Mouse (Mus musculus): ENCODE results near the gene Lamc1. TPM values are rescaled to one million over a fixed set of nuclear protein-coding genes. Genes with fewer than 3 reads are reported as not detected.
A peak's percentile ranks its signal among the peaks of the same experiment; 100 is the strongest.
"Not testable (repeated sequence)": the region's sequence is repeated elsewhere in the genome, so short reads cannot be mapped to it uniquely, and the experiment has no call there.

The Lamc1 gene
- total RNA-seq, 2 experiments from 2014 or later, result 79.6 to 103 TPM

DNA sequence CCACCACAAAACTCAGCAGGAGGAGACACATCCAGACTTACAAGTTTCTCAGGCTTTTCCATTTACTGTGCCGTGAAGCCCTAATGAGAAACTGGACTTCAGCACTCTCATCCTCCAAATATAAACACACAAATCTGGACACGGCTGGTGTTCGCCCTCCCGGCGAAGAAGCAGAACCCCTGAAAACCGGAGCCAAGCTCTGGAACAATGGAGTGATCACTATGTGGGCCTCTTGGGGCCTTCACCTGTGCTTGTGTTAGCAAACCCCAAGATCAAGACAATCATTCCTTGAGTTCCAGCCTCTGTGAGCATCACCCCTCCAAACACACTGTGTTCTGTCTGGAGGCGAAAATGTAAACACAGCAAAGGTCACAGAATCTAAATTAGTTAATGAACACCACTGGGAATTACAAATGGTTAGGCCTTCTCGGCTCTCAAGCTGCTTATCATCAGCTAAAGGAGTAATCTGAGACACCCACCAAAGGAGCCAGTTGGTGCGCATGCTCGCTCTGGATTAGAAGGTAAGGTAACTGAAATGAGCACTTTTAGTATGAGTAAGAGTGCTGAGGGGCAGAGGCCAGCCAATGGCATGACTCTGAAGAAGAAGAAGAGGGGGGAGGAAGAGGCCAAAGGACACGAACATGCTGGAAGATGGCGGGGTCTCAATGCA is 24.9 kb downstream of the Lamc1 start:
- intact Hi-C loops (cut with DNase I), result no loop called here
- no peak for DNase-seq

GRCm38 (mm10) chr1:153305728-153306127 is 26.9 kb downstream of the Lamc1 start:
- DNase-seq; intact Hi-C loops (cut with DNase I): not testable (repeated sequence)

DNA sequence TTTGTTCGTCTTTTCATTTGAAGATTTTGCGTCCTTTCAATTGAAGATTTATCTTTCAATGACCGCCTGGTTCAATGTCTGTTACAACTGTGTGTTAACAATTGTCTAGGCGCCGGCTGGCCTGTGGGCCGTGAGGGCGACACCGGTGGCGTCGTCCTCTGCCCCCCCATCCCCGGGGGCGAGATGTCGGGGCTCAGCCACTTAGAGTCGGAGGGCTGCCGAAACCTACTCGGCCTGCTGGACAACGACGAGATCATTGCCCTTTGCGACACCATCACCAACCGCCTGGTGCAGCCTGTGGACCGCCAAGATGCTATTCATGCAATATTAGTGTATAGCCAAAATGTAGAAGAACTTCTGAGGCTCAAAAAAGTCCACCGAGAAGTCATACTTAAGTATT is 27.3 kb downstream of the Lamc1 start:
- intact Hi-C loops (cut with DNase I); DNase-seq: not testable (repeated sequence)

DNA sequence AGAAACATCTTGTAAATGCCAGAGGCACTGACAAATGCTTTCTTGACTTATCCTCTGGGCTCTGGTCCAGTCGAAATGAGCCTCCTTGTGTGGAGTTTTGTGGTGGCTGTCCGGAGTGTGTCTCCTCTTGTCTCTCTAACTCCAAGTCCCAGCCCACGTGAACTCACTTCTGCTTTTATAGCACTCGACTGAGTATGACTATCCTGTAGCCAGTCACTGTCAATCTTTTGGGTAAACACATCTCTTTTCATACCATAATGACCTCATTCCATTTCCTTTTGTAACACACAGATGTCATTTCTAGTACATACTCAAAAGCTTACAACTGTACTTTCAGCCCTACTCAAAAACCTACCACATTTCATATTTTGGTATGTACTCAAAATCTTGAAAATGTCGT is 33.1 kb downstream of the Lamc1 start:
- intact Hi-C loops (cut with DNase I); DNase-seq: not testable (repeated sequence)

GRCm38 (mm10) chr1:153297774-153298363 is 34.7 kb downstream of the Lamc1 start:
- DNase-seq, result not testable (repeated sequence)

GRCm38 (mm10) chr1:153296035-153296434 is 36.6 kb downstream of the Lamc1 start:
- intact Hi-C loops (cut with DNase I), result no loop called here

More at GRCm38 (mm10) chr1:153297774-153298363, 34.7 kb downstream of the Lamc1 start:
- intact Hi-C loops (cut with DNase I), result not testable (repeated sequence)

DNA sequence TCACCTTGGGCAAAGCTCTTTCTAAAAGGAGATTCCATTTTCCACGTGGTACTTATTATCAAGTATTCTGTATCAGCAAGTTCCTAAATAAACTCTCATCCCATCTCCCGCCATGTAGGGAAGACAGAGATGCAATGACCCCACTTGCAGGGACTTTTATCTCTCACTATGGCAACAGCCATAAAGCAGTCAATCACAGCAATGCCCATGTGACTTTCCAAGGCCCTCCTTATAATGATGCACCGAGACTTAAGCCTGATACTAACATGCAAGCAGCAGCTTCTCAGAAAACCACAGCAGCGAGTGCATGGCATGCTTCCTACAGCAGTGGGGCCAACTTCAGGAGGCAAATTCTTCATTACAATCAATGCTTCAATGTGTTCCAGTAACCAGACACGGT is 39.7 kb downstream of the Lamc1 start:
- DNase-seq, result no peak
- intact Hi-C loops (cut with DNase I), result no loop called here

More at GRCm38 (mm10) chr1:153296035-153296434, 36.6 kb downstream of the Lamc1 start:
- DNase-seq, result no peak

DNA sequence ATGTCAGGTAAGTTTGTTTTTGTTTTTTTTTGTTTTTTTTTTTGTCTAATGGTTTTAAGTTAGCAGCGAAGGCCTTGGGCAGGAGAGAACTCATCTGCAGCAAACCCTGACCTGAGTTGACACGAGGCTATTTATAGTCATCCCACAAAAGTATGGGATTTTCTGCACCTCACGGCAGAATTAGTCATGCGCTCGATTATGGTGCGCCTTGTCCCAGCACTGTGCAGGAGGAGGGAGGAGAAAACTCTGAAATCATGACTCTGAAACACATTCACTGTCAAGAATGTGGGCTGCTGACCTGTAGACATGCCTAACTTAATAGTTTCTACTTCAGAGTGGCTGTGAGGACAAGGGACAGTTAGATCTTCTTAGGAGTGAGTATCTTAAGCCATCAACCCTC is 40.4 kb downstream of the Lamc1 start:
- DNase-seq, result no peak
- intact Hi-C loops (cut with DNase I), result no loop called here

- intact Hi-C loops (cut with DNase I), result no loop called here
- DNase-seq, result no peak
Observed at GRCm38 (mm10) chr1:153291416-153291815, 41.2 kb downstream of the Lamc1 start.

DNA sequence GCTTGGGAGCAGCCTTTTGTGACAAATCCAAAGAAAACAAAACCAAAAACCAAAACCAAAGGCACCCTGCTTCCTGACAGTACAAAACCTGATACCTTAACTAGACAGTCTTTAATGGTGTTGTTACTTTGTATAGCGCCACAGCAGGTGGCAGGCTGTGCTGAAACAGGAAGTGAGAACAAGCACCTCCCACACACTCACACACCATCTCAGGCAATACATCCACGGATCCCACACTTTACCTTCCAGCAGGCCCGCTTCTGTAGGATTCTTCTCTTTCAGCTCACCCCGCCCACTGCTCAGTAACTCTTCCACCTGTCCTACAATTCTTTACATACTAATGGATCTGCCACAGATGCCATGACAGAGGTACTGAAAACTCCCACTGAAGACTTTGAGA is 44.6 kb downstream of the Lamc1 start:
- intact Hi-C loops (cut with DNase I), result no loop called here
- DNase-seq, result no peak

- DNase-seq, result no peak
- intact Hi-C loops (cut with DNase I), result no loop called here
Observed at GRCm38 (mm10) chr1:153287443-153287842, 45.1 kb downstream of the Lamc1 start.

GRCm38 (mm10) chr1:153286216-153286615 is 46.4 kb downstream of the Lamc1 start:
- DNase-seq, result no peak
- intact Hi-C loops (cut with DNase I), result no loop called here

GRCm38 (mm10) chr1:153285188-153285587 is 47.4 kb downstream of the Lamc1 start:
- intact Hi-C loops (cut with DNase I), result no loop called here
- no peak for DNase-seq

GRCm38 (mm10) chr1:153282342-153282975 is 50.1 kb downstream of the Lamc1 start:
- intact Hi-C loops (cut with DNase I), result no loop called here
- no peak for DNase-seq

DNA sequence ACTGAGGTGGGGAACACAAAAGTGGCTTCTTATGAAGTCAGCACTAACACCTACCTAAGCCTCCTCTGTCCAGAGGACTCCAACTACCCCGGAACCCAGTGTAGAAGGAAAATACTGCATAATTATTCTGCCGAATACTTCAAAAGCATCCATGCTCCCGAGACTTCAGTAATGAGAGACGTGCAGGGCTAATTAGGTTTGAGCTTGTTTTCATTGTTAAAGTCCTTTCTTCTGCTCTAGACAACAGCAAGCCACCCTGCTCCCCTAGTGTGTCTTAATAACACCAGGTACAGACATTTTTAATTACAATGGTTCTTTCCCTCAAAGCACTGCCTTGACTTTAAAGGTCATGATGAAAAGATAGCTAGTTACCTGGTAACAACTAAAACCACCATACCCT is 51.1 kb downstream of the Lamc1 start:
- no peak for DNase-seq
- intact Hi-C loops (cut with DNase I), result no loop called here

DNA sequence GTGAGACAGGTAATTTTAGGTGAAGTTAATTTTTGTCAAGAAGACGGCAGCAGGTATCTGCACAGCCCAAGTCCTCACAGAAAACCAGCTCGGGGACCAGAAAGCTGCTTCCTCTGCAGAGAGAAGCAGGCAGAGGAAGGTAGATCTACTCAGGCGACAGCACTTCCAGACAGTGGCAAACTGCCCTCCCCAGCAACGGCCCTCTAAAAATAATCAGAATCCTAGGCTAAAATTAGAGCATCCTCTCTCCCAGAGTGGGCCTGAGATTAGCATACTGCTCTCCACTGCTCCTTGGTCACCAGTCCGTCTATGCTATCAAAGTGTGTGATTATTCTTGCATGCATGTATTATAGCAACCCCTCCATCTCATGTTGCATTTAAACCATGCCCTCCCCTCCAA is 52.2 kb downstream of the Lamc1 start:
- DNase-seq, result peak in 1 of 2 experiments; percentile 30
- intact Hi-C loops (cut with DNase I), result no loop called here

DNA sequence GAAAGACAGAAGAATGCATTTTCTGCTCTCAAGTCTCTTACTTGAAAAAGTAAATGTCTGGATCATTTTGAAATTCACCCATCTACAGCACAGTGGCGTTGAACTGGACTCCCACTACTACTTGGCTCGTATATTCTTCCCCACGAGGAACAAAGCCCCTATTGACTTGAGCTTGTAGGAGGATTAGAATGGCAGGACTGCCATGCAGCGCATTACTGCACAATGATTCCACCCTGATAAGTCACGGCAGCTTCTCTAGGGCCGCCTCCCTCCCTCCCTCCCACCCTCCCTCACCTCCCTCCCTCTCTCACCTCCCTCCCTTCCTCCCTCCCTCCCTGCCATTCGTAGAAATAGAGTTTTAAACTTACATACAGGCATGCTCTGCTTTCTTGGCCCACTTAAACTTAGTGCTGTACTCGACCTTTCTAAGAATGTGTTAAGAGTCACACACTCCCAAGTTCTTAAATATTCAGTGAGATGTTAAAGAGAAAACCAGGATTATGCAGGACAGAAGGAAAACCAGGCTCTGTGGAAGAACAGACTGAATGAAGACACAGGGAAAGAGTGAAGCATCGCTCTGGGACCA is 54.5 kb downstream of the Lamc1 start:
- intact Hi-C loops (cut with DNase I), result no loop called here
- no peak for DNase-seq

GRCm38 (mm10) chr1:153275466-153275865 is 57.1 kb downstream of the Lamc1 start:
- no peak for DNase-seq
- intact Hi-C loops (cut with DNase I), result no loop called here

GRCm38 (mm10) chr1:153274611-153275010 is 58.0 kb downstream of the Lamc1 start:
- no peak for DNase-seq
- intact Hi-C loops (cut with DNase I), result no loop called here

GRCm38 (mm10) chr1:153273657-153274056 is 58.9 kb downstream of the Lamc1 start:
- intact Hi-C loops (cut with DNase I), result no loop called here
- DNase-seq, result no peak

GRCm38 (mm10) chr1:153270827-153271226 is 61.8 kb downstream of the Lamc1 start:
- no peak for DNase-seq
- intact Hi-C loops (cut with DNase I), result no loop called here

Measured in gastrocnemius, postnatal 36 days (tissue).